Mouse (Mus musculus): ENCODE data around the gene Nkain4.

The Nkain4 gene

GRCm38 (mm10) chr2:180952731-180953171 is 1.7 kb downstream of the Nkain4 start:
- DNase-seq (ENCODE audit: low spot score): peak; percentile 70

GRCm38 (mm10) chr2:180949947-180950346 is 4.6 kb downstream of the Nkain4 start:
- DNase-seq (ENCODE audit: low spot score): no peak

GRCm38 (mm10) chr2:180941869-180942268 is 12.6 kb downstream of the Nkain4 start:
- DNase-seq (ENCODE audit: low spot score): no peak

- DNase-seq (ENCODE audit: low spot score): no peak
These were observed 14.3 kb downstream of the Nkain4 start for GRCm38 (mm10) chr2:180940187-180940586.

- no peak for DNase-seq (ENCODE audit: low spot score)
These were observed 22.1 kb downstream of the Nkain4 start for GRCm38 (mm10) chr2:180932418-180932817.

- no peak for DNase-seq (ENCODE audit: low spot score)
These were observed 25.8 kb downstream of the Nkain4 start, which contains the start of gene Birc7 for GRCm38 (mm10) chr2:180928723-180929122. Birc7 (plus strand) TSS chr2:180929023.

- peak; percentile 89 for DNase-seq (ENCODE audit: low spot score)
These were observed 29.3 kb downstream of the Nkain4 start for GRCm38 (mm10) chr2:180925176-180925575.

GRCm38 (mm10) chr2:180922739-180923138 is 31.8 kb downstream of the Nkain4 start:
- no peak for DNase-seq (ENCODE audit: low spot score)

GRCm38 (mm10) chr2:180920810-180921400 is 33.6 kb downstream of the Nkain4 start, which contains the start of gene Ythdf1:
Ythdf1 (minus strand) TSS chr2:180920949.
- peak; percentile 99 for DNase-seq (ENCODE audit: low spot score)

GRCm38 (mm10) chr2:180919913-180920809 is 34.3 kb downstream of the Nkain4 start:
- DNase-seq (ENCODE audit: low spot score): no peak

GRCm38 (mm10) chr2:180915886-180916433 is 38.5 kb downstream of the Nkain4 start:
- no peak for DNase-seq (ENCODE audit: low spot score)

- DNase-seq (ENCODE audit: low spot score): no peak
These were observed 43.6 kb downstream of the Nkain4 start for GRCm38 (mm10) chr2:180910928-180911327.

- no peak for DNase-seq (ENCODE audit: low spot score)
These were observed 48.8 kb downstream of the Nkain4 start for GRCm38 (mm10) chr2:180905556-180906221.

- DNase-seq (ENCODE audit: low spot score): no peak
These were observed 49.9 kb downstream of the Nkain4 start for GRCm38 (mm10) chr2:180904435-180905208.

GRCm38 (mm10) chr2:180902086-180902485 is 52.4 kb downstream of the Nkain4 start:
- peak; percentile 78 for DNase-seq (ENCODE audit: low spot score)

- no peak for DNase-seq (ENCODE audit: low spot score)
These were observed 56.6 kb downstream of the Nkain4 start for GRCm38 (mm10) chr2:180897857-180898256.

- DNase-seq (ENCODE audit: low spot score): no peak
These were observed 57.5 kb downstream of the Nkain4 start for GRCm38 (mm10) chr2:180896819-180897625.

- DNase-seq (ENCODE audit: low spot score): no peak
These were observed 58.5 kb downstream of the Nkain4 start for GRCm38 (mm10) chr2:180895837-180896525.

GRCm38 (mm10) chr2:180895321-180895720 is 59.2 kb downstream of the Nkain4 start:
- no peak for DNase-seq (ENCODE audit: low spot score)

- peak; percentile 89 for DNase-seq (ENCODE audit: low spot score)
These were observed 59.8 kb downstream of the Nkain4 start for GRCm38 (mm10) chr2:180894734-180895133.
